Mouse (Mus musculus): ENCODE measurements around the gene Rnd1. TPM values are rescaled to one million over a fixed set of nuclear protein-coding genes. Genes with fewer than 3 reads are reported as not detected.

Rnd1 gene
- polyA plus RNA-seq (2014; fragmentation: Nextera tagmentation; extraction: Ambion mirVana): 6.0 and 6.1 TPM in 2 replicates

DNA sequence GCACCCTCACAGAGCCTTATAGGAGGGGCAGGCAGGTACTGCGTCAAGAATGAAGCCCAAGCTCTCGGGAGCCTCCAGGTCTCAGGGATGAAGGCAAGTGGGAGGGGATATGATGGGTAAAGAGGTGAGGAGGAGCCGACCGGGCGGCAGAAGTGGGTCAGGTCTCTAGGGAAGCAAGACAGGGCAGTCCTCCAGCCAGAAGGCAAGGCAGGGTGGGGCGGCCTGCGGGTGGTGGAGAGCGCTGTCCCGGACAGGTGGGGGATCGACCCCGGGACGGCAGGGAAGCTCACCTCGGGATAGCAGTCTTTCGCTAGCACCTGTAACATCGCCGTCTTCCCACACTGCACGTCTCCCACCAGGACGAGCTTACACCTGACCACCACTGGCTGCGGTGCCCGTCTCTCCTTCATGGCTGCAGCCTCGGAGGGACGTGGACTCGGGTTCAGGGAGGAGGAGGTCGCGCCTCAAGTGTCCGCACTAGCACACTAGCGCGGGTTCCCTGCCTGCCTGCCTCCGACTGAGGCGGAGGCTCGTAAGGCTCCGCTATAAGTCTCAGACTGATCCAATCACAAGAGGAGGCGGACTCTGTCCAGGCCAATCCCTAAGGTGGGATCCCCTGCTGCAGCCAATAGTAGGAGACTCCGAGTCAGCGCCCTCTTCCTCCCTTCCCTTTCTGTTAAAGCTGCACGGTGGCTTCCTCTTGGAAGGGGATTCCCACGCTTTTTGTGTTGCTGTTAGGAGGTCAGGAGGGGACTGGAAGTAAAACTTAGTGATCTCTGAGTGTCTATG is at the start of gene Rnd1:
Gene Rnd1, minus strand, starts transcription at position 522 of the 789 bp plus-strand sequence.
- Histone ChIP-seq H3K4me3 (replicated peaks; ENCODE audit: low read length) (peak within 1 kb of the TSS; percentile 52), H3K4me1 (replicated peaks; ENCODE audit: control insufficient read depth, insufficient read depth, low read length) (peaks cover 31% of the 10 kb centered on the region), H3K36me3 (replicated peaks; ENCODE audit: control insufficient read depth, insufficient read depth) (no peaks in the 10 kb centered on the region), H3K9ac (peak within 1 kb of the TSS; percentile 65), H3K9me3 (ENCODE audit: control insufficient read depth, low read length) (no peaks in the 10 kb centered on the region), H3K27me3 (ENCODE audit: control insufficient read depth, insufficient read depth, low read length) (no peaks in the 10 kb centered on the region; the same call in 1 of the 2 replicates), H3K27ac (no peak within 1 kb of the TSS), H3K4me2 (replicated peaks) (peak within 1 kb of the TSS; percentile 99)
- WGBS: 0% methylated on average over 36 of the region's 37 CpGs
- ATAC-seq (ENCODE audit: low FRiP score): peak; percentile 94
- DNase-seq (ENCODE audit: low spot score): peak; percentile 88

DNA sequence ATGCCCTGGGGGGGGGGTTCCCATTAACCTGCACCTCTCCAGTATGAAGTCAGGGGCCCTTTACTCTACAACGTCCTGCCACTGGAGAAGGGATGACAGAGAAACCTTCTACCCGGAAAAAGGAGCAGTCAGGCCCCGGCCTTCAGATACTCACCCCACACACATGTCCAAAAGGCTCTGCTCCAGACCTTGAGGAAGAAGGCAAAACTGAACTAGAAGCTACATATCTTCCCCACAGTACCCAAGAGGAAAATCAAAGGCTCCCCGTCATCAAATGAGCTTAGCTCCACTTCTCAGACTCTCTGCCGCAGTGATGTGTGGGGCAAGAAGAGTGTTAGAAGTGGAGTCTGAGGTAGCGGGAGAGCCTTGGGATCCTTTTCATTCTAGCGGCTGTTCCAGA is 49.5 kb upstream of the Rnd1 start:
- Histone ChIP-seq H3K9ac (no peak overlapping the region), H3K9me3 (ENCODE audit: control insufficient read depth, low read length) (no peaks in the 10 kb centered on the region), H3K27me3 (ENCODE audit: control insufficient read depth, insufficient read depth, low read length) (peaks cover 19% of the 10 kb centered on the region), H3K36me3 (replicated peaks; ENCODE audit: control insufficient read depth, insufficient read depth) (no peaks in the 10 kb centered on the region), H3K4me2 (replicated peaks) (peak overlapping the region; percentile 86), H3K27ac (no peak overlapping the region), H3K4me3 (replicated peaks; ENCODE audit: low read length) (peak overlapping the region; percentile 35; the same call in 1 of the 2 replicates), H3K4me1 (replicated peaks; ENCODE audit: control insufficient read depth, insufficient read depth, low read length) (0 out of 2 replicates have a peak, but pooled peaks cover 3% of the 10 kb centered on the region)
- DNase-seq (ENCODE audit: low spot score) (no peak), ATAC-seq (ENCODE audit: low FRiP score) (no peak)
- 51% methylated on average over 7 of the region's 7 CpGs for WGBS

DNA sequence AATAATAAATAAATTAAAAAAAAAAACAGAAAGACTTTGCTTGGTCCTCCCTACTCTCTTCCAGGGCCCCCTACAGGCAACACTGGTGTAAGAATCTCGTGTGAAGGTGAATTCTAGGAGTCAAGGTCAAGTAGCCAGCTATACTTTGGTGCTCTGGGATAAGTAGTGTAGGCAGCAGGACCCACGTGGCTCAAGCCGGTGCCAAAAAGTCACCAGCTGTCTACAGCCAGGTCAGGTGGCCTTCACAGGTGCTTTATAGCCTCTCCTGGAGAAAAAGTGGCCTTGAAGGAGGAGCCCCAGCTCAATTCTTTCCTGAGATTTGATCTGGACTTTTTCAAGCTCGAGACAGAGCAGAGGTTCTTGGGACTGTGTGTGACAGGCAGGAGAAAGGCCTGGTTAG is 48.8 kb upstream of the Rnd1 start:
- WGBS: 82% methylated on average over 4 of the region's 4 CpGs

DNA sequence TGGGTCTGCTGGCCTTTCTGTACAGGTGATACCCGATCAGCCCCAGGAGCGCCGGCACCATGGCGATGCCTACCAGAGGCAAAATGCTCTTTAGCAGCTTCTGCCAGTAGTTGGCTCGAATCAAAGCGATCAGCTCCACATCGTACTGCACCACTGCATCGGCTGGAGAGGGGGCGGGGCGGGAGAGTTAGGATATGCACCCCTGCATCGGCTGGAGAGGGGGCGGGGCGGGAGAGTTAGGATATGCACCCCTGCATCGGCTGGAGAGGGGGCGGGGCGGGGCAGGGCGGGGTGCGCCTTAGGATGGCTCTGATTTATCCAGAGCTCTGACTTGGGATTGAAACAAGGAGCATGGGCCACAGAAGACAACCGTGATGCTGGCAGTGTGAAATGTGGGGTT is 47.2 kb upstream of the Rnd1 start:
- 26% methylated on average over 19 of the region's 19 CpGs for WGBS
- ATAC-seq (ENCODE audit: low FRiP score): no peak
- Histone ChIP-seq H3K27ac (no peak overlapping the region), H3K9ac (no peak overlapping the region), H3K4me2 (replicated peaks) (peak overlapping the region; percentile 21), H3K27me3 (ENCODE audit: control insufficient read depth, insufficient read depth, low read length) (peaks cover 15% of the 10 kb centered on the region), H3K4me3 (replicated peaks; ENCODE audit: low read length) (no peak overlapping the region), H3K4me1 (replicated peaks; ENCODE audit: control insufficient read depth, insufficient read depth, low read length) (0 out of 2 replicates have a peak, but pooled peaks cover 3% of the 10 kb centered on the region), H3K36me3 (replicated peaks; ENCODE audit: control insufficient read depth, insufficient read depth) (no peaks in the 10 kb centered on the region), H3K9me3 (ENCODE audit: control insufficient read depth, low read length) (no peaks in the 10 kb centered on the region)
- DNase-seq (ENCODE audit: low spot score): no peak

More for the DNA sequence above, 48.8 kb upstream of the Rnd1 start:
- no peak overlapping the region for H3K9ac ChIP-seq
- H3K9me3 ChIP-seq (ENCODE audit: control insufficient read depth, low read length): no peaks in the 10 kb centered on the region
- H3K4me3 ChIP-seq (replicated peaks; ENCODE audit: low read length): no peak overlapping the region
- ATAC-seq (ENCODE audit: low FRiP score) (no peak), DNase-seq (ENCODE audit: low spot score) (no peak)
- H3K27me3 ChIP-seq (ENCODE audit: control insufficient read depth, insufficient read depth, low read length): peaks cover 19% of the 10 kb centered on the region
- no peaks in the 10 kb centered on the region for H3K36me3 ChIP-seq (replicated peaks; ENCODE audit: control insufficient read depth, insufficient read depth)
- H3K4me2 ChIP-seq (replicated peaks): no peak overlapping the region
- H3K27ac ChIP-seq: no peak overlapping the region
- 0 out of 2 replicates have a peak, but pooled peaks cover 3% of the 10 kb centered on the region for H3K4me1 ChIP-seq (replicated peaks; ENCODE audit: control insufficient read depth, insufficient read depth, low read length)

DNA sequence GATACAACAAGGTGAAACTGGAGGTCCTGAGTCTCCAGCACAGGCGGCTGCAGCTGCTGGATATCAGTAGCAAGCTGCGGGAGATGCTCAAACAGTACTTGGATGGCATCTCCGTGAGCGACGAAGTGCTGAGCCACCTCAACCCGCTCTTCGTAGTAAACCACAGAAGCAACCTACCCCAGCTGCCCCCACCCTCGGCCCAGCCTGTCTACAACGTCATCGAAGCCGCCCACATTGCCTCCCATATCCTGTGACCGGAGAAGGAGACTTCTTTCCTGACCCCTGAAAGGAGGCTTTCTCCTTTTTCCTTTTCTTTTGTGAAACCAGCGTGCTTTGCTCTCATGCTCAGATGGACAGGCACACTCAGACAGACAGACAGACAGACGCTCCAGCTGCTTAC is 45.6 kb upstream of the Rnd1 start:
- H3K9ac ChIP-seq: no peak overlapping the region
- ATAC-seq (ENCODE audit: low FRiP score) (no peak), DNase-seq (ENCODE audit: low spot score) (no peak)
- no peak overlapping the region for H3K4me2 ChIP-seq (replicated peaks)
- H3K36me3 ChIP-seq (replicated peaks; ENCODE audit: control insufficient read depth, insufficient read depth): no peaks in the 10 kb centered on the region
- no peak overlapping the region for H3K27ac ChIP-seq
- 76% methylated on average over 14 of the region's 14 CpGs for WGBS
- no peaks in the 10 kb centered on the region for H3K4me1 ChIP-seq (replicated peaks; ENCODE audit: control insufficient read depth, insufficient read depth, low read length)
- H3K27me3 ChIP-seq (ENCODE audit: control insufficient read depth, insufficient read depth, low read length): peaks cover 15% of the 10 kb centered on the region
- H3K9me3 ChIP-seq (ENCODE audit: control insufficient read depth, low read length): no peaks in the 10 kb centered on the region
- no peak overlapping the region for H3K4me3 ChIP-seq (replicated peaks; ENCODE audit: low read length)

DNA sequence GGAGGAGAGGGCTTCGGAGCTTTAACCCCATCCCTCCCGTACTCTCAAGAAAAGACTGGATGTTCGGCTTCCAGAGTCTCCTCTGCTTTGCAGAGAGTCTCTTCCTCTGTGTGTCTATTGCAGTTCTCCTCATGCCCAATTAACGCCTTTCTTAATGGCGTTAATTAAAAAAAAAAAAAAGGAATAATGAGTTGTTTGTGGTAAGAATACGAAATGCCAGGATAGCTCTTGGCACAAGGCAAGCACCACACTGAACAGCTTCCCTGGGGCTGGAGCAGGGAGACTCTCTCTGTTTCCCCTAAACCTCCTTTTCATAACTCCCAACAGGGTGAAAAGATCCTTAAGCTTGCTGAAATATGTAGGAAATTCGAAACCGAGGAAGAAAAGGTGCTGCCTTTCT is 44.9 kb upstream of the Rnd1 start:
- 78% methylated on average over 8 of the region's 8 CpGs for WGBS
- H3K4me3 ChIP-seq (replicated peaks; ENCODE audit: low read length): no peak overlapping the region
- no peak for ATAC-seq (ENCODE audit: low FRiP score)
- no peaks in the 10 kb centered on the region for H3K36me3 ChIP-seq (replicated peaks; ENCODE audit: control insufficient read depth, insufficient read depth)
- no peaks in the 10 kb centered on the region for H3K4me1 ChIP-seq (replicated peaks; ENCODE audit: control insufficient read depth, insufficient read depth, low read length)
- H3K27me3 ChIP-seq (ENCODE audit: control insufficient read depth, insufficient read depth, low read length): peaks cover 15% of the 10 kb centered on the region
- no peaks in the 10 kb centered on the region for H3K9me3 ChIP-seq (ENCODE audit: control insufficient read depth, low read length)
- H3K27ac ChIP-seq: no peak overlapping the region
- DNase-seq (ENCODE audit: low spot score): no peak
- H3K4me2 ChIP-seq (replicated peaks): no peak overlapping the region
- H3K9ac ChIP-seq: no peak overlapping the region

DNA sequence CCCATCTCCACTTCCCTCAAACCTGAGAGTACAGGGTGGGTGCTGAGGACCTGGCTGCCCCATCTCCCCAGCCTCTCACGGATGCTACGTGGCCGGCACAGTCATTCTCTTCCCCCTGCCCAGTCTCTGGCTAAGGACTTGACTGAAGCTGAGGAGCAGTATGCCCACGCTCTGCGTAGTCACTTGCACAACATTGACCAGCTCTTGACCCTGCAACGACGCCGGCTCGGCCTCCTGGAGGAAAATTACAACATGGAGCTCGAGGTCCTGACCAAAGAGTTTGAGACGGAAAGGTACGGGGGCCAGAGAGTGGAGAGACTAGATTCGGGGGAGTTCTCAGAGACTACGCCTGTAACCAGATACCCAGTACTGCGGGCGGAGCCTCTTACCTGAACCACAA is 40.0 kb upstream of the Rnd1 start:
- H3K9ac ChIP-seq: no peak overlapping the region
- no peak overlapping the region for H3K4me3 ChIP-seq (replicated peaks; ENCODE audit: low read length)
- DNase-seq (ENCODE audit: low spot score): no peak
- no peaks in the 10 kb centered on the region for H3K27me3 ChIP-seq (ENCODE audit: control insufficient read depth, insufficient read depth, low read length)
- H3K4me2 ChIP-seq (replicated peaks): no peak overlapping the region
- no peaks in the 10 kb centered on the region for H3K9me3 ChIP-seq (ENCODE audit: control insufficient read depth, low read length)
- no peaks in the 10 kb centered on the region for H3K36me3 ChIP-seq (replicated peaks; ENCODE audit: control insufficient read depth, insufficient read depth)
- 78% methylated on average over 16 of the region's 16 CpGs for WGBS
- no peak for ATAC-seq (ENCODE audit: low FRiP score)
- H3K27ac ChIP-seq: no peak overlapping the region
- no peaks in the 10 kb centered on the region for H3K4me1 ChIP-seq (replicated peaks; ENCODE audit: control insufficient read depth, insufficient read depth, low read length)

DNA sequence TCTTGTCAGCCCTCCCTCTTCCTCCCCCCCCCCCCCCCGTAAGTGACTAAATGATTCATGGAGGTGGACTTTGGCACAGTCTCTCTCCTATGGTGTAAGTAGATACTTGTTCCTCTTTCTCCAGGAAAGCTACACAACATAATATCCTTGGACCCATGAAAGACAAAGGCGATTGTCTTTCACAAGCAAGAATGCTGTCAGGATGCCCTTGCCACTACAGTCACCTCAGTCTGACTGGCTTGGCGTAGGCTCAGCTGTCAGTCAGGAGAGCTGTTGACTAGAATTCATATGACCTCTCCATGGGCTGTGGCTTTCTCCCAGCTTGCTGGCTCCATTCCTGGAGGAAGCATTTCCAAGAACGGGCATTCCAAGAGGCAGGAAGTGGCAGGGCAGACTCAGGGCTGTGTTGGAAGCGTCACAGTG is 37.0 kb upstream of the Rnd1 start:
- Histone ChIP-seq H3K27me3 (ENCODE audit: control insufficient read depth, insufficient read depth, low read length) (0 out of 2 replicates have a peak, but pooled peaks cover 3% of the 10 kb centered on the region), H3K4me2 (replicated peaks) (no peak overlapping the region), H3K36me3 (replicated peaks; ENCODE audit: control insufficient read depth, insufficient read depth) (no peaks in the 10 kb centered on the region), H3K27ac (no peak overlapping the region), H3K4me3 (replicated peaks; ENCODE audit: low read length) (no peak overlapping the region), H3K9me3 (ENCODE audit: control insufficient read depth, low read length) (no peaks in the 10 kb centered on the region), H3K9ac (no peak overlapping the region), H3K4me1 (replicated peaks; ENCODE audit: control insufficient read depth, insufficient read depth, low read length) (no peaks in the 10 kb centered on the region)
- WGBS: 79% methylated on average over 4 of the region's 5 CpGs
- DNase-seq (ENCODE audit: low spot score): no peak
- ATAC-seq (ENCODE audit: low FRiP score): no peak

DNA sequence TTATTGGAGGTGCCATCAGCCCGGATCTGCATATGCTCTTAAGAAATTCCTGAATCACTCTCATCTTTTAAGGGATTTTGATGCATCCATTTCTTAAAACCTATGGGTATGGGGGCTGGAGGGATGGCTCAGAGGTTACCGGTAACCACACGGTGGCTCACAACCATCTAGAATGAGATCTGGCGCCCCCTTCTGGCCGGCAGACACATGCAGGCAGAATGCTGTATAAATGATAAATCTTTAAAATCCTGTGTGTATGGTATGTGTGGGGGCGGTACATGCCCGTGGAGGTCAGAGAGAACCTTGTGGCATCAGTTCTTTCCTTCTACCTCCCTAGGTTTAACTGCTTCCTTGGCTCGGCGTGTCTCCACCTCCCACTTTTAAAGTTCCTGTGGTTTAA is 33.2 kb upstream of the Rnd1 start:
- H3K4me3 ChIP-seq (replicated peaks; ENCODE audit: low read length): no peak overlapping the region
- WGBS: 21% methylated on average over 9 of the region's 9 CpGs
- DNase-seq (ENCODE audit: low spot score) (peak; percentile 63), ATAC-seq (ENCODE audit: low FRiP score) (no peak)
- no peaks in the 10 kb centered on the region for H3K4me1 ChIP-seq (replicated peaks; ENCODE audit: control insufficient read depth, insufficient read depth, low read length)
- no peaks in the 10 kb centered on the region for H3K36me3 ChIP-seq (replicated peaks; ENCODE audit: control insufficient read depth, insufficient read depth)
- H3K4me2 ChIP-seq (replicated peaks): no peak overlapping the region
- no peak overlapping the region for H3K27ac ChIP-seq
- 0 out of 2 replicates have a peak, but pooled peaks cover 3% of the 10 kb centered on the region for H3K27me3 ChIP-seq (ENCODE audit: control insufficient read depth, insufficient read depth, low read length)
- no peaks in the 10 kb centered on the region for H3K9me3 ChIP-seq (ENCODE audit: control insufficient read depth, low read length)
- no peak overlapping the region for H3K9ac ChIP-seq
